Comparison of ENCODE assay signal across 16 mouse cellular contexts in the genomic region with DNA sequence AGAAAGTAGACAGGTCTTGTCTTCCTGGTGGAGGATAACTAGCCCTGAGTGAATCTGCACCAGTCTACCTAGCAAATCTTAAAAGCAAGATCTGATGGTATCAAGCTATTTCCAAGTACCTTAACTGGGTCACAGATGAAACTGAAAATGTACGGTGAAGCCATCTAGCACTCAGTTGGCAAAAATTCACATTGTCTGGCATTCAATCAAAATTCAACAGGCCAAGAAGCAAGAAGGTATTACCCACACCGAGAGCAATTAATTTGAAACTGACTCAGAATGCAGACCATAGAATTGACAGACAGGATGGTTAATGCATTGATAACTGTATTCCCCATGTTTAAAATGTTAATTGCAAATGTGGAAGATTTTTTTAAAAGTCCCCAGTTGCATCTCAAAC.
DNase-seq lines count a peak whose midpoint lies in the region; TF ChIP-seq lines count a peak whose summit lies in the region.
"Had no signal": no experiment of that assay in that cellular context is flagged by ENCODE, and none has a peak within 500 bp of the region (broad histone marks: within the 10 kb centered on the region; RNA-seq: fewer than 3 reads in every experiment).

No protein-coding gene starts in this region.

- TF ChIP-seq POLR2A in bone marrow macrophage, adult 2 months (IDR thresholded peaks at IDR 0.05; ENCODE audit: borderline replicate concordance, low read depth, low read length) = no peak

- H3K36me3 ChIP-seq in macrophage (ENCODE audit: inconsistent target) = no peaks in the 10 kb centered on the region
- H3K36me3 ChIP-seq: embryonic facial prominence, embryonic 12.5 days; embryonic facial prominence, embryonic 15.5 days; heart, embryonic 10.5 days; hindbrain, embryonic 12.5 days; hindbrain, embryonic 15.5 days had no signal

- no peak for DNase-seq in gastrocnemius, adult 2 months
- DNase-seq in gastrocnemius, postnatal 36 days = no peak
- peak; percentile 12 for DNase-seq in Muller cell, postnatal 12 days (ENCODE audit: inconsistent ontology term)
- no peak for DNase-seq in testis, postnatal 10 days (ENCODE audit: low spot score)
- DNase-seq: adrenal gland, postnatal 10 days; adrenal gland, postnatal 36 days; forebrain, postnatal 0 days; gastrocnemius, postnatal 25 days; kidney, adult 8-10 months had no signal

- H3K4me1 ChIP-seq in bone marrow macrophage, adult 2 months (ENCODE audit: control insufficient read depth, insufficient read depth, low read length) = peaks cover 68% of the 10 kb centered on the region

- TF ChIP-seq CTCF in gastrocnemius, adult 2 months (IDR thresholded peaks at IDR 0.05) = no peak
- TF ChIP-seq CTCF in bone marrow macrophage, adult 2 months (IDR thresholded peaks at IDR 0.05; ENCODE audit: low read depth, low read length) = no peak

- intact Hi-C loops in gastrocnemius, adult 2 months (cut with DNase I) = no loop called here
- intact Hi-C loops in gastrocnemius, postnatal 36 days (cut with DNase I) = no loop called here

- no peak overlapping the region for H3K4me3 ChIP-seq in gastrocnemius, adult 2 months
- no peak overlapping the region for H3K4me3 ChIP-seq in bone marrow macrophage, adult 2 months (ENCODE audit: insufficient read depth, low read length)
- no peak overlapping the region for H3K4me3 ChIP-seq in macrophage (ENCODE audit: inconsistent target)
- H3K4me3 ChIP-seq: embryonic facial prominence, embryonic 12.5 days; embryonic facial prominence, embryonic 15.5 days; heart, embryonic 10.5 days; hindbrain, embryonic 12.5 days; hindbrain, embryonic 15.5 days had no signal

- peaks cover 99% of the 10 kb centered on the region for H3K79me2 ChIP-seq in macrophage (ENCODE audit: inconsistent target)

- H3K27ac ChIP-seq in gastrocnemius, adult 2 months = peak overlapping the region; percentile 49; the same call in 1 of the 2 replicates
- H3K27ac ChIP-seq in bone marrow macrophage, adult 2 months (ENCODE audit: insufficient read depth, low read depth, low read length) = peak overlapping the region; percentile 62
- H3K27ac ChIP-seq in macrophage = peak overlapping the region; percentile 84
- H3K27ac ChIP-seq: embryonic facial prominence, embryonic 12.5 days; embryonic facial prominence, embryonic 15.5 days; heart, embryonic 10.5 days; hindbrain, embryonic 12.5 days; hindbrain, embryonic 15.5 days had no signal

- 71% methylated on average over 2 of the region's 2 CpGs for WGBS in macrophage (ENCODE audit: missing documents)
